Mouse (Mus musculus) kidney, postnatal 0 days (tissue): ENCODE measurements around the gene Chd1l. TPM values are rescaled to one million over a fixed set of nuclear protein-coding genes. Genes with fewer than 3 reads are reported as not detected.

Source experiments
- ATAC-seq: fragments of 200-750 bp; cut with Nextera tagmentation; replicated peaks from 2 replicates; pipeline ENCODE4 v1.8.0; 2017; ENCODE audit warnings: low read depth, moderate number of reproducible peaks, moderate TSS enrichment, moderate library complexity; ENCODE audit not compliant: low FRiP score
- DNase-seq: peaks from one replicate; pipeline ENCODE4 v3.0.0-alpha.2; 2016; ENCODE audit warnings: low spot score
- H3K27ac ChIP-seq: fragments of 300-500 bp; sonication (generic); 2 replicates; pipeline ENCODE4 v1.5.1; 2014; ENCODE audit warnings: mild to moderate bottlenecking
- H3K27me3 ChIP-seq: fragments of 300-500 bp; sonication (generic); 2 replicates; pipeline ENCODE4 v1.6.1; 2014; ENCODE audit warnings: low read length, mixed read lengths; ENCODE audit not compliant: insufficient read depth
- H3K36me3 ChIP-seq: fragments of 300-500 bp; sonication (generic); 2 replicates; pipeline ENCODE4 v1.6.1; 2014; ENCODE audit warnings: low read length, mixed read lengths; ENCODE audit not compliant: insufficient read depth
- H3K4me1 ChIP-seq: fragments of 300-500 bp; sonication (generic); replicated peaks from 2 replicates; pipeline ENCODE4 v1.6.1; 2014; ENCODE audit warnings: antibody characterized with exemption, low read length, mixed read lengths; ENCODE audit not compliant: insufficient read depth
- H3K4me2 ChIP-seq: fragments of 300-500 bp; sonication (generic); 2 replicates; pipeline ENCODE4 v1.6.1; 2014; ENCODE audit warnings: mild to moderate bottlenecking, low read length, moderate library complexity, mixed read lengths
- H3K4me3 ChIP-seq: fragments of 300-500 bp; sonication (generic); replicated peaks from 2 replicates; pipeline ENCODE4 v1.5.1; 2014; ENCODE audit warnings: low read depth, low read length
- H3K9ac ChIP-seq: fragments of 300-500 bp; sonication (generic); 2 replicates; pipeline ENCODE4 v1.6.1; 2014; ENCODE audit warnings: low read depth, low read length
- H3K9me3 ChIP-seq: fragments of 300-500 bp; sonication (generic); replicated peaks from 2 replicates; pipeline ENCODE4 v1.6.1; 2016; ENCODE audit warnings: low read length, inconsistent platforms, mixed read lengths
- CTCF ChIP-seq: IDR thresholded peaks from 2 replicates; pipeline ENCODE4 v1.5.1; 2016; ENCODE audit warnings: antibody characterized with exemption, low read depth, mild to moderate bottlenecking, moderate library complexity
- WGBS: fragments of 180-500 bp; shearing (Covaris S2); extraction: QIAGEN DNeasy Blood & Tissue Kit; methylation state at CpG from one replicate; pipeline ENCODE4 v1.1.7; 2014; 5-methylcytosine and 5-hydroxymethylcytosine counted together
- polyA plus RNA-seq: library from polyadenylated mRNA; unstranded; fragments of >200 nt; fragmentation: Nextera tagmentation; extraction: Ambion mirVana; gene quantifications from 2 replicates; pipeline ENCODE4 v1.2.1, GENCODE M21; 2015

The Chd1l gene
- polyA plus RNA-seq, 1 experiment from 2014 or later = 15.1 TPM

GRCm38 (mm10) chr3:97519883-97520282, 90.1 kb downstream of the Chd1l start:
- TF ChIP-seq CTCF = no peak
- Histone ChIP-seq H3K4me2 (no peak overlapping the region), H3K27ac (no peak overlapping the region), H3K4me3 (no peak overlapping the region), H3K27me3 (no peaks in the 10 kb centered on the region), H3K4me1 (no peaks in the 10 kb centered on the region), H3K36me3 (no peaks in the 10 kb centered on the region), H3K9ac (no peak overlapping the region), H3K9me3 (no peaks in the 10 kb centered on the region)
- ATAC-seq (no peak), DNase-seq (no peak)
- 96% methylated on average over 11 of the region's 11 CpGs for WGBS

GRCm38 (mm10) chr3:97512296-97512695, 97.7 kb downstream of the Chd1l start:
- H3K36me3 ChIP-seq = no peaks in the 10 kb centered on the region
- WGBS = 88% methylated on average over 3 of the region's 3 CpGs
- H3K9me3 ChIP-seq = no peaks in the 10 kb centered on the region
- no peak for ATAC-seq
- H3K4me3 ChIP-seq = no peak overlapping the region
- DNase-seq = no peak
- no peak overlapping the region for H3K4me2 ChIP-seq
- no peak for TF ChIP-seq CTCF
- no peak overlapping the region for H3K27ac ChIP-seq
- no peaks in the 10 kb centered on the region for H3K27me3 ChIP-seq
- no peaks in the 10 kb centered on the region for H3K4me1 ChIP-seq
- H3K9ac ChIP-seq = no peak overlapping the region

Other genes starting within 250 kb of the Chd1l start
- gene Olfr1402, start 188.2 kb downstream of the Chd1l start, polyA plus RNA-seq = 0.04 TPM in 1 of 2 replicates, not detected in the other
- gene Fmo5, start 18.6 kb upstream of the Chd1l start, polyA plus RNA-seq = 9.1 and 12.6 TPM in 2 replicates
- gene Prkab2, start 48.0 kb upstream of the Chd1l start, polyA plus RNA-seq = 4.1 and 4.7 TPM in 2 replicates
- not detected in 2 replicates for gene Gm17651, start 64.5 kb upstream of the Chd1l start, polyA plus RNA-seq